Mouse (Mus musculus): ENCODE measurements at regions not wholly inside any gene's neighbourhood (a gene's known extent, or its start where the extent isn't known, plus 50 kb on each side); places are given as distances from the start of the nearest gene placed in this dataset.

DNA sequence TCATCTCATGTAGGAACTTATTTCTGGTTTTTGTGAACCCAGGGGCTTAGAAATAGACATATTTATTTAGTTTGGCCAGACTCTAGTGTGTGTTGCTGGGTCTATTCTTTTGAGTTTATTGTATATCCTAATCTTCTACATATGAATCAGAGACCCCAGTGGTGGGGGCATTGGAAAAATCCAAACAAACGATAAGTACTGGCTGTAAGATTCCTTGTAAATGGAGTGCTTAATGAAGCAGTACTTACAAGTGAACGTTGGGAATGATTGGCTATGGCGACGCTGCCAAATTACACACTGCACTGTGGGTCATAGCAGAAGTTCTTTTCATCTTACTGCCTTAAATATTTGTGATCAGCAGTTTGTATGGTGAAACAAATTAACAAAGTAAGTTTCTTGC lies 289.0 kb downstream of the Meis1 start:
- intact Hi-C loops (cut with DNase I) = no loop called here

- intact Hi-C loops (cut with DNase I) = no loop called here
These were observed 296.0 kb downstream of the Meis1 start for GRCm38 (mm10) chr11:18722770-18723169.

- intact Hi-C loops (cut with DNase I) = no loop called here
These were observed 303.0 kb downstream of the Meis1 start for GRCm38 (mm10) chr11:18715851-18716126.

DNA sequence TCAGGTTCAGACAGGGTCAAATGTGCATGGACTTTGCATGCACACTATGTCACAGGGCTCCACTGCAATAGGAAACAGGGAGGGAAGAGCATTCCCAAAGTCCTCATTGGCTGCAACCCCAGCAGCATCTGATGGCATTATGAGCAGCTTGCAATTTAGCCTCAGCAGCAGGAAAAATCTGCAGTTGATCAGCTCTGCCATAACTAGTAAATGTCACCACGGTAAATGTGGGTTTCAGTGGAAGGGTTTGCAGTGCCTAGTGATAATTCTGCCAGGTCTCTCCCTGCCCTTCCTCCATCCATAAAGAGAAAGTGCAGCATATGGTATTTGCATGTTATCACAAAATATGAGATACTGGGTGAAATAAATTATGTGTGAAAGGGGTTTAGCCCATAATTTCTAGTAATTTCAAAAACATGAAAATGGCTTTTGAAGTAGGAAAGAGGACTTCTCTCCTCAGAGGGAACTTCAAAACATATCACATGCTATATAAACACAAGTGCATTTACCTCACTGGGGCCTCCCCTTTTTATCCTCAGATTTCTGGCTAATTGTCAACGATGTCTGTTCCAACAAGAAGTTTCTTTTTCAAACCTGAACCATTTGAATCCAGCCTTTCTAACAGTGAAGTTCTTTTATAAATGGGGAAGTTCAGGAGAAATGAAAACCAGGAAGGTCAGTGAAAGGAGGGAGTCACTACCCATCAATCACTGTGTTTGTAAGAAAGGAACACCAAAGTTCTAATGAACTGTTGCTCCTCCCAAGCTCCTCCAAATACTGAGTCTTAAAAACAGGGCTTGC lies 303.5 kb downstream of the Meis1 start:
- intact Hi-C loops (cut with DNase I) = no loop called here

DNA sequence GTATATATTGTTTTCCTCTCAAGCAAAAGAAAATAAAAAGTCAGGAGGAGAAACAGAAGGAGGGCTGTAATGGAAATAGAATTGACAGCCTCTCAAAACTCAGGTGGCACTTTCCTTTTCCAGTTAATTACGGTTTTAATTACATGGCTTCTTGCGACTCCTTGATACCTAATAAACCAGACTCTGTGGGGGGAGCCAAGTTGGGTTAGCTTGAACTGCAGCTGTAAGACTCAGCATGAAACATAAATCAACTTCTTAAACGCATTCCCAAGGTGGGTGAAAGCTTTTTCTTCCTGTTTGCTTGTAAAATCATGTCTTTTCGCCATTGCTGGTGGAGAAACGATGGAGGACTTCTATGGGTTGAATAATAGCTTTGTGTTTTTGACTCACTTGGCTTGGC lies 304.4 kb downstream of the Meis1 start:
- intact Hi-C loops (cut with DNase I) = no loop called here

DNA sequence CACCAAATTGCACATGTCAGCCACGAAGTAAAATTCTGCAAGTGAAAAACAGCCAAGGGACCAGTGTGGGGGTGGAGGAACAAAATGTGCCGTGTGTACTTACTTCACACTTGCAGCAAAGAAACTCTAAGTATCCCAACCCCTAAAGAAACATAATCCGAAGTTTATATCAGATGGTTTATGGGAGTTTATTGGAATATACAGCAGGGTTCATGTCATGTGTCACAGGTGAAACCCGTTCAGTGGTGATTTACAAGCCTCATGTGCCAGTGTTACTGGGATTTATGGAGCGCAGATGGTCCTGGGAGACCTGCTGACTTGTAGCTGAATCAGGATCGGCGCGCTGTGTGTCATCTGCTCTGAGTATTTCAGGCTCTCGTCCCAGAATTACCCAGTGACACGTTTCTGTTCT lies 306.1 kb downstream of the Meis1 start:
- intact Hi-C loops (cut with DNase I) = no loop called here

GRCm38 (mm10) chr11:18709628-18710027 lies 309.2 kb downstream of the Meis1 start:
- intact Hi-C loops (cut with DNase I) = no loop called here

DNA sequence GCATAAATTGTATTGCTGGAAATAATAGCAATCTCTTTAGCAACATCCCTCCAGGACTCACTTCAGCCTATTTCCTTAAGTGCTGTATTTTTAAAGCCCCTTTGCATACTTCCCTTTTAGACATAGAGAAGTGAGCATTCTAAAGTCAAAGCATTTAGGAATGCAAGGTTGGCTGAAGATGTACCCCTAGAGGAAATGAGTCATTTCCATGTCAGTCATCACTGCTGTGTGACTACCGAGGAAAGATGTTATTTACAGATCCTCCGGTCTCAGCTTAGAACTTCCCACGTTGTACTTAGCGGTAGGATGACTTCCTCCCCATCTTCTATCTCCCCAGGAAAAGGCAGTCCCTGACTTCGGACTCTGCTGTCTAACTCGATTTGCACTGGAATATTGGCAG lies 337.2 kb downstream of the Meis1 start:
- intact Hi-C loops (cut with DNase I) = no loop called here

DNA sequence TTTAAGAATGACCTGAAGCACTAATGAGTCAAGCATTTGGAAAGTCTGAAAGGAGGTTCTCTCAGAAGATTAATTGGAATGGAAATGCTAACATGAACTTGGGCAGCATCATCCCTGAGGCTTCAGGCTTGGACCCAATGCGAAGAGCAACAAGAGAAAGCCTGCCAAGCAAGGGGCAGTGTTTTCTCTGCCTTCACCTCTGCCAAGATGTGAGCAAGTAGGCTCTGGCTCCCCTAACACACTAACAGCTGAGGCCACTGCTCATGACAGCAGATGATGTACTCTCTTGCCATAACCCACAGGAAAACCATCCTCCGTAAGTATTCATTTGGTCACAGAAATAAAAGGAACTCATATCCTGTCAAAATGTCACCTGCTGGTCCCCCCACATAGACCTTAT lies 341.9 kb downstream of the Meis1 start:
- intact Hi-C loops (cut with DNase I) = no loop called here

GRCm38 (mm10) chr11:18670967-18671366 lies 347.8 kb downstream of the Meis1 start:
- intact Hi-C loops (cut with DNase I) = no loop called here

DNA sequence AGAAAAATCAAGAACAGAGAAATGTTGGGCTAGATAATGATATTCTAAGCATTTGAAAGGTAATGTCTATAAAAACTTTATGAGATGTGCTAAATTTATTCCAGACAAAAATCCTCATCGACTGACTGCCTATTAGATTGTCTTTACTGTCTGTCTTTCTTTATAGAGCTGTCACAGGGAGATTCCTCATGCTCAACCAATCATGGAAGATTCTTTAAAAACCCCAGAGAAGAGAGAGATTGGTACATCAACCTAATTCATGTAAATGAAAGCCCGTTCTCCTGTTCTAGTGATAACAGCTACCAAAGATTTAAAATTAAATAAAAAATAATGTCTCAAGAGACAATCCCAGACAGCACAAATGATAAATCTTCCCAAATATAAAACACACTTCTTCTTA lies 349.5 kb downstream of the Meis1 start:
- intact Hi-C loops (cut with DNase I) = no loop called here

DNA sequence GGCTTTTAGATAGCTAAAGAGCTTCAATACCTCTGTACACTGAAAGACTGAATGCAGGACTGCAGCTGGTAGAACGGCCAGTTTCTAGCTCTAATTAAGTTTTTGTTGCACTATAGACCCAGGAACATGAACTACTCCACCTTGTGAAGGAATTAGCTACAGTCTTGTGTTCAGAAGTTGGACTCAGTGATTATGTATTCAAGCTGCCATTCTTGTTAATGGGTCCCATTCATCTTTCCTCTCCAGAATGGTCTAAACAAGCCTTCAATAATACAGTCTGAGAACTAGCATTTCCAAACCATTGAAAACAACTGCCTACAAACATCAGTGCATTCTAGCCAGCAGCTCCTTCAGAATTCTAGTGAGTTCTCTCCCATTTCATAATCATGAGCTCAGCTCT lies 362.4 kb downstream of the Meis1 start:
- intact Hi-C loops (cut with DNase I) = no loop called here

DNA sequence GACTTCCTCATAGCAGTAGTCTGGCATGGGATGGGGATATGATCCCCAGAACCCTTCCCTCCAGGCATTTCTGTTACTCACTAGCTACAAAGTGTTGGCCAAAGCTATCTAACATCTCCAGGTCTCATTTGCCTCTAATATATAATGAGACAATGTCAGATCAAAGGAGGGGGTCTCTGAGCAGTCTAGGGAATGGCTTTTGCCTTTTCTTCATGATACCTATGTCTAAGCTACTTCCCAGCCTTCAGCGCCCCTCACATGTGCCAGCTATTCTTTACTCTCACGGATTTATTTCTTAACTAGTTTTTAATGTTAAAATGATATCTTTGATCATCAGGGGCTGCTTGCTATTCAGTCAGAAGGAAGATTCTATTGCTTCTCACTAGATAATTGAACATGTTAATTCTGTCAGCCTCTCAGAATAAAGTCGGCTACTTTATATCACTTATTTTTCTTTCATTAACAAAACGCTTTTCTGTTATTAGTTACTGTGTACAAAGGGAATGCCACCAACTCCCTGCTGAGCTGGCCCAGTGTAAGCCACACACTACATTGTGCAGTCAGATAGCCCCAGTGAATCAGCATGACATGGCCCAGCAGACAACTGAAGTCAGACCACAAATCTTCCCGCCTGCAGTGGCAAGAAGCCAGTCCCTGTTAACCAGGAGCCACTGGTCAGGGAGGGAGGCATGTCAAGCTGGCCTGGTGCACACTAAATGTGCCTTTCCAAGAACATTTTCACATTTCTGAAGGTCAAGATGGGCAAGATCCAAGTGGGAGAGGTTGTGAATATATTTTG lies 386.6 kb downstream of the Meis1 start:
- intact Hi-C loops (cut with DNase I) = no loop called here

DNA sequence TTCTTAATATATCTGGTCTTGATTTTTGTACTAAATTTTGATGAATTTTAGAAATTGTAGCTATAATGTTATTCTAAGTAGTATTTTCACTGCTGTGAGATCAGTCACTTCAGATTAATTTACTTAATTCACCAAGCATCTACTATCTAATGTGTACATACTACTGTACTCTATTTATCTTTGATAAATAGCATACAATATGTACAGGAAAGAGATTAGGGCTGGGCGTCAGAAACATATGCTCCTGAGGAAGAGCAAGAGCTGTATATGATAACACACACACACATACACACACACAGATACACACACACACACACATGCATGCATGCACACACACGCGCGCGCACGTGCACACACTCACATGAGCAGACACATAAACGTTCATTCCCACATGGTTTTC lies 387.2 kb downstream of the Meis1 start:
- intact Hi-C loops (cut with DNase I) = no loop called here

GRCm38 (mm10) chr11:18621777-18622176 lies 397.0 kb downstream of the Meis1 start:
- intact Hi-C loops (cut with DNase I) = no loop called here

- intact Hi-C loops (cut with DNase I) = no loop called here
These were observed 413.9 kb downstream of the Meis1 start for GRCm38 (mm10) chr11:18604836-18605235.

DNA sequence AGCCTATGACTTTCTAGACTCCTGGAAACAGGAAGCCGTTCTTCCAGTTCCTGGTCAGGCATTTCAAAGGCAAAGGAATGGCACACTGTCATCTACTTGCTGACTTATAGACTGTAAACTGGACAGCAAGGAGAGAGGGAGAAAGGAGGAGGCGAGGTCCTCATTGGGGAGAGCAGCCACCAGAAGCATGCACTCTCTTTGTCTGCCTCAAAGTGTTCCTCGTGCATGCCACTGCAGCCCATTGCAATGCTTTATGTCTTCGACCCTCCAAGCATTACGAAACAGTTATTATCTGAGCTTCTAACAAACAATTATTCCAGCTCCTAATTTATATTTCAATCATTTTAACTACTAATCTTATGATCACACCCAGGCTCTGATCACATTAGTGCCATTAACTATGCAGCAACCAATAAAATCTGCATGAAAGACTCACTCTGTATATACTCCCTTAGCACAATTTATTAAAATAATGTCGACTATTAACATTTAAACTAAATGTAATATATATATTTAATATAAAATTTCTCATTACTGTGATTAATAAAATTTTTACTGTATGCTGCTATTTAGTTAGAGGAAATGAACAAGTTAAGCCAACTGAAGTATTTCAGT lies 417.1 kb downstream of the Meis1 start:
- intact Hi-C loops (cut with DNase I) = no loop called here

DNA sequence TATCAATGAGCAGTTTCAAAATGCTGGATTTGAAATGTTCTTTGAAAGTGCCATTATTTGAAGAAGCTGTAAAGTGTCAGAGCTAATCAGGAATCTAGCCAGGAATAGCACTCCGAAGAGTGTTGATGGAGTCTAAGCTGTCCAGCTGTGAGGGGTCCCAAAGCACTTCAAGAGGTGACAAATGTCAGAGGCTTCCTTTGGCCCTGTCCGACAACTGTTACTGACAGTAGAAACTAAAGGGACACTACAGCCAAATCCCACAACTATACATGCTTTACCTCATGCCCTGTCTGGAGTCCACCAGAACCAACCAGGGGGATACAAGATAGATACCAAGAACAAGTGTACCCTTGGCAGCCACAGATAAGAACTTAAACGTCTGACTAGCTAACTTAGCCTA lies 420.4 kb downstream of the Meis1 start:
- intact Hi-C loops (cut with DNase I) = no loop called here

- intact Hi-C loops (cut with DNase I) = no loop called here
These were observed 421.8 kb downstream of the Meis1 start for GRCm38 (mm10) chr11:18596996-18597395.

DNA sequence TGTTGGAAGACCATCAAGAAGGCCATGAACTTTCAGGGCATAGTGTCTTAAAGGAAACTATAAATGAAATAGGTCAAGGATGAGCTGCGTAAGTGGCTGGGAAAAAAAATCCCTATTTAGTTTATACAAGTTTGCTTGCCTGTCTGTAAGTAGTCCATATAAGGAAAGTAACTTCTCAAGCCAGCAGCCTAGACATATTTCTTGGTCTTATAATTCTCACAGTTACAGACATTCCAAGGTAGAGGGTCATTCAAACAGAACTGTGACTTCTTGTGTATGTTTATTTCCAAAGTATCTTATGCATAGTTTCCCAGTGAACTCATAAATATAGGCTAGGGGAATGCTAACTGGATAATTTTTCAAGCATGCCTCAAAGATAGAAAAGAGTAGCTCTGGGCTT lies 428.3 kb downstream of the Meis1 start:
- intact Hi-C loops (cut with DNase I) = no loop called here

DNA sequence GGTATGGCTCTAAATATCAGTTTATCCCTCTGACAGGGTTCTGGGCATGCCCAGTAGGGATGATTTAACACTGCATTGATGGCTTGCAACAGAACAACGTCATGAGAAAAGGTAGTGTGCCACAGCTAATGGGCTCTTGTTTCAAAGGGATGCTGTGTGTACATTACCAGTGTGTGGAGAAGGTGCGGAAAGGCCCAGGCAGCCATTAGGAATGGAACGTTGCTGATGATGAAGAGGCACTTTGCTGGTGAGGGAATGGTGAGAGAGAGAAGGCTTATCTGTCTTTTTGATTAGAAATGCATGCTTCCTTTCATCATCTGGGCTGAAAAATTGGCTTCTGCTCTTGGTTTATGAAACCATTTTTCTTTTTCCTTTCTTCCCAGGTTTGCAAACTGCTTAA lies 432.3 kb downstream of the Meis1 start:
- intact Hi-C loops (cut with DNase I) = no loop called here

DNA sequence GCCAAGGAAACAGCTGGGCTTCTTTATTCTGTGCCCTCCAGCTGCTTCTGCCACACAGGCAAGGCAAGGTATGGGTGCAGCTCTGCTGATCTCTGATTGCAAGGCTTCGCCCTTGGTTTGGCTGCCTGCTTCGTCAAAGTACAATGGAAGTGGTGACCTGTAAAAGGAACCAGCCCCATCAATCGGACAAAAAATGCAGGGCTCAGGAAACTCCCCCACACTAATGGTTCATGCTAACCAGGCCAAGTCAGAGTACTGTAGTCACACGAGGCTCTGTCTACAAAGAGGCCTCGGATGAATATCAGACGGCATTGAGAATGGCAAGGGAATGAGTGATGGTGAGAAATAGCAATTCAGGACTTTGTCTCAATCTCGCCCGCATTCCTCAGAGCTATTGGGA lies 433.8 kb downstream of the Meis1 start:
- intact Hi-C loops (cut with DNase I) = no loop called here

DNA sequence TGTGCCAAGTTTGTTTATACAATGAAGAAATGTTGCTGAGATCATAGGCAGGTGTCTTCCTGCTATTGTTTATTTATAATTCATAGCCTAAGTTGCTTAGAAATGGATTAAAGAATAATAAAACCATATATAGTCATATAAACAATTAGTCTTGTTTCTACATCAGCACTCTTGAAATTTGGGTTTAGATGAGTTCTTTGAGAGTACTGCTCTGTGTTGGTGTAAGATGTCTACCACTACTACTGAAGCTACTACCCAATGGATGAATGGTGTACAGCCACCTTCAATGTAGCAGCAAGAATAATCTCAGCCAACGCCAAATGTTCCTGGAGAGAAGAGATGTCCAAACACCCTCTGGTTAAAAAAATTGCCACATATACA lies 436.0 kb downstream of the Meis1 start:
- intact Hi-C loops (cut with DNase I) = no loop called here
